Mouse (Mus musculus) megakaryocyte, embryonic 14.5 days (primary cell): ENCODE measurements around the gene Slc39a1. TPM values are rescaled to one million over a fixed set of nuclear protein-coding genes. Genes with fewer than 3 reads are reported as not detected.

Source experiments
- H3K27me3 ChIP-seq: replicated peaks from 2 replicates; pipeline ENCODE3; 2012; ENCODE audit warnings: inconsistent platforms
- H3K36me3 ChIP-seq: replicated peaks from 2 replicates; pipeline ENCODE3; 2012; ENCODE audit warnings: low read length, inconsistent platforms, mixed read lengths
- H3K4me1 ChIP-seq: 2 replicates; pipeline ENCODE4 v1.6.1; 2012; ENCODE audit warnings: inconsistent platforms
- H3K4me3 ChIP-seq: replicated peaks from 2 replicates; pipeline ENCODE3; 2012; ENCODE audit warnings: moderate library complexity, mild to moderate bottlenecking, inconsistent platforms
- H3K9me3 ChIP-seq: 2 replicates; pipeline ENCODE4 v1.6.1; 2012; ENCODE audit warnings: inconsistent platforms
- FLI1 ChIP-seq: IDR thresholded peaks from 2 replicates; pipeline ENCODE4 v1.6.1; 2012; ENCODE audit warnings: low read length, inconsistent platforms, mixed read lengths
- GATA1 ChIP-seq: IDR thresholded peaks from 3 replicates; pipeline ENCODE4 v1.6.1; 2012; ENCODE audit warnings: mixed read lengths, low read length, inconsistent platforms, borderline replicate concordance
- polyA plus RNA-seq: library from polyadenylated mRNA; stranded (reverse); fragments of >175 nt; gene quantifications from 2 replicates; pipeline ENCODE4 v1.2.3, GENCODE M21; 2012; ENCODE audit warnings: low replicate concordance; ENCODE audit not compliant: insufficient read depth

Slc39a1 gene
- polyA plus RNA-seq, 1 experiment = 22.8 TPM

GRCm38 (mm10) chr3:90265932-90266741 lies 18.2 kb downstream of the Slc39a1 start:
- Histone ChIP-seq H3K4me1 (peaks cover 67% of the 10 kb centered on the region), H3K9me3 (no peaks in the 10 kb centered on the region), H3K4me3 (peak overlapping the region; percentile 95), H3K27me3 (no peaks in the 10 kb centered on the region), H3K36me3 (peaks cover 76% of the 10 kb centered on the region)
- TF ChIP-seq GATA1 (no peak), FLI1 (no peak)

DNA sequence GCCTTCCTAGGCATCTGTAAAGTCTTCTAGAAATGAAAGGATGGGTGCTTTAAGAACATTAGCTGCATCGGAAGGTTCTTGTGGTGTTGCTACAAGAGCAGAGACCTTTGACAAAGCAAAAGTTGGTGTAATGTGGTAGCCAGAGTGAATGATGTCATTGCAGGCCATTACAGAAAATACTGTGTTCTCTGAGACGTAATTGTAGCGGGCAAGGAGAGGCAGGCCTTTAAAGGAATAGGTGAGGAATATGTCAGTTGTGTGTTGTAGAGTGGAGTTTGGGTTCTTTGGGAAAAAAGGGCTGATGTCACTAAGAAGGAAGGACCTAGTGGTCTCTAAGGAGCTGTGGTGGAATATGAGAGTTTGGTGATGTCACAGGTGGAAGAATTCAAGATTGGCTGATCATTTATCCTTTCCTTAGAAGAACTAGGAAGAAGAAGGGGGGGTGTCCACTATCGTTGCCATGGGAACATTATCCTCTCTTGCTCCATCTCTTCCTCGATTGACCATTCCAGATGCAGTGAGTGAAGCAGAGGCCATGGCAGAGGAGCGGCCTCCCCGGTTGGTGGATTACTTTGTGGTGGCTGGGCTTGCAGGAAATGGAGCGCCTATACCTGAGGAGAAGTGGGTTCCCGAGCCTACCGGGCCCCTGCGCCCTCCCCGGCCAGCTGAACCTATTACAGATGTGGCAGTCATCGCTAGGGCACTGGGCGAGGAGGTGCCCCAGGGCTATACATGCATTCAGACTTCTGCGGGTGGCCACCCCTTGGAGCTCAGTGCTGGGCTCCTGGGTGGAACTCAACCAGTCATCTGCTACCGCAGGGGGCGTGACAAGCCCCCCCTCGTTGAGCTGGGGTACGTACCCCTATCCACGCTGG lies 19.2 kb downstream of the Slc39a1 start:
- Histone ChIP-seq H3K4me3 (peak overlapping the region; percentile 95), H3K9me3 (no peaks in the 10 kb centered on the region), H3K36me3 (peaks cover 76% of the 10 kb centered on the region), H3K4me1 (peaks cover 73% of the 10 kb centered on the region), H3K27me3 (no peaks in the 10 kb centered on the region)
- TF ChIP-seq FLI1 (no peak), GATA1 (no peak)

DNA sequence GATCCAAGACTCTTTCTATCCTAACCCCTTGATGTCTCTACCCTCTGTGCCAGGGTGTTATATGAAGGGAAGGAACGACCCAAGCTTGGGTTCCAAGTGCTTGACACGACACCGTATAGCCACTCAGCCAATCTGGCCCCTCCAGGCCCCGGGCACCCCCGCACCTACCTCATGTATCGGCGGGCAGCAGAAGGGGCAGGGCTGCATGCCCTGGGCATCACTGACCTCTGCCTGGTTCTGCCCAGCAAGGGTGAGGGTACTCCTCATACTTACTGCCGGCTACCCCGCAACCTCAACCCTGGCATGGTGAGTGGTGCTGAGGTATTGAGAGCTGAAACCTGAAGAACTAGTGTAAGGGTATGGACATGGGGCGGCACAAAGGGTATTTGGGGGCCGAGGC lies 20.2 kb downstream of the Slc39a1 start:
- Histone ChIP-seq H3K4me3 (peak overlapping the region; percentile 64), H3K4me1 (peaks cover 72% of the 10 kb centered on the region), H3K27me3 (no peaks in the 10 kb centered on the region), H3K36me3 (peaks cover 76% of the 10 kb centered on the region), H3K9me3 (no peaks in the 10 kb centered on the region)
- TF ChIP-seq GATA1 (no peak), FLI1 (no peak)

DNA sequence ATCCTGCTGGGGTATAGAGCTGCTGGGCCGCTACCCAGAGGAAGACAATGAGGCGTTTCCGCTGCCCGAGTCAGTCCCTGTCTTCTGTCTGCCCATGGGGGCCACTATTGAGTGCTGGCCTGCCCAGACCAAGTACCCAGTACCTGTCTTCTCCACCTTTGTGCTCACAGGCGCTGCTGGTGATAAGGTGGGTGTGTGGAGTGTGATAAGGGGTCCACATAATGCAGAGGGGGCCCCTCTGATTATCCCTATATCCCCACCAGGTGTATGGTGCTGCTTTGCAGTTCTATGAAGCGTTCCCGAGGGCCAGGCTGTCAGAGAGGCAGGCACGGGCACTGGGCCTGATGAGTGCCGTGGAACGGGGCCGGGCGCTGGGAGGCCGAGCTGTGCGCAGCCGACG lies 21.0 kb downstream of the Slc39a1 start:
- Histone ChIP-seq H3K4me1 (peaks cover 66% of the 10 kb centered on the region), H3K27me3 (no peaks in the 10 kb centered on the region), H3K9me3 (no peaks in the 10 kb centered on the region), H3K4me3 (no peak overlapping the region), H3K36me3 (peaks cover 76% of the 10 kb centered on the region)
- TF ChIP-seq FLI1 (no peak), GATA1 (no peak)

DNA sequence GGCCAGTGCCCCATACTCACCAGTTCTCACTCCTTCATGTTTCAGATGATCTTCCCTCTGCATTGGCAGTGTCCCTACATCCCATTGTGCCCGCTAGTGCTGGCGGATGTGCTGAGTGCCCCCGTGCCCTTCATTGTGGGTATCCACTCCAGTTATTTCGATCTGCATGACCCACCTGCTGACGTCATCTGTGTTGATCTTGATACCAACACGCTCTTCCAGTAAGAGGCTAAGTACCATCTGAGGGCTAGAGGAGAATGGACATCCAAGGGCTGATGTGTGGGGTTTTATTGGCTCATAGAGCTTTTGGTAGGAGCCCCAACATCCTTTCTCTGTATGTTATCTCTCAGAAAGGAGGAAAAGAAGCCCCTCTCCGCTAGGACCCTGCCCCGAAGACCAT lies 22.8 kb downstream of the Slc39a1 start:
- Histone ChIP-seq H3K9me3 (no peaks in the 10 kb centered on the region), H3K4me1 (peaks cover 57% of the 10 kb centered on the region), H3K4me3 (no peak overlapping the region), H3K27me3 (no peaks in the 10 kb centered on the region), H3K36me3 (peaks cover 87% of the 10 kb centered on the region)
- TF ChIP-seq GATA1 = no peak
- no peak for TF ChIP-seq FLI1

GRCm38 (mm10) chr3:90272170-90272569 lies 24.2 kb downstream of the Slc39a1 start:
- no peak for TF ChIP-seq GATA1
- no peak for TF ChIP-seq FLI1
- Histone ChIP-seq H3K4me1 (peaks cover 44% of the 10 kb centered on the region), H3K36me3 (peaks cover 100% of the 10 kb centered on the region), H3K4me3 (no peak overlapping the region), H3K9me3 (no peaks in the 10 kb centered on the region), H3K27me3 (no peaks in the 10 kb centered on the region)

GRCm38 (mm10) chr3:90273855-90274254 lies 25.9 kb downstream of the Slc39a1 start:
- H3K36me3 ChIP-seq = peaks cover 100% of the 10 kb centered on the region
- H3K4me3 ChIP-seq = no peak overlapping the region
- H3K27me3 ChIP-seq = no peaks in the 10 kb centered on the region
- H3K9me3 ChIP-seq = no peaks in the 10 kb centered on the region
- TF ChIP-seq FLI1 (no peak), GATA1 (no peak)
- H3K4me1 ChIP-seq = peaks cover 34% of the 10 kb centered on the region

- H3K27me3 ChIP-seq = no peaks in the 10 kb centered on the region
- no peaks in the 10 kb centered on the region for H3K9me3 ChIP-seq
- H3K4me3 ChIP-seq = no peak overlapping the region
- peaks cover 100% of the 10 kb centered on the region for H3K36me3 ChIP-seq
- peaks cover 24% of the 10 kb centered on the region for H3K4me1 ChIP-seq
- TF ChIP-seq GATA1 (no peak), FLI1 (no peak)
These were observed 27.3 kb downstream of the Slc39a1 start for GRCm38 (mm10) chr3:90275286-90275685.

GRCm38 (mm10) chr3:90276858-90277257 lies 28.9 kb downstream of the Slc39a1 start:
- Histone ChIP-seq H3K4me1 (peaks cover 17% of the 10 kb centered on the region), H3K9me3 (no peaks in the 10 kb centered on the region), H3K36me3 (peaks cover 99% of the 10 kb centered on the region), H3K27me3 (no peaks in the 10 kb centered on the region), H3K4me3 (no peak overlapping the region)
- TF ChIP-seq FLI1 (no peak), GATA1 (no peak)

GRCm38 (mm10) chr3:90277793-90278192 lies 29.8 kb downstream of the Slc39a1 start:
- H3K4me1 ChIP-seq = peaks cover 7% of the 10 kb centered on the region
- H3K9me3 ChIP-seq = no peaks in the 10 kb centered on the region
- no peak overlapping the region for H3K4me3 ChIP-seq
- H3K36me3 ChIP-seq = peaks cover 95% of the 10 kb centered on the region
- TF ChIP-seq FLI1 (no peak), GATA1 (no peak)
- H3K27me3 ChIP-seq = no peaks in the 10 kb centered on the region
